Mouse (Mus musculus): ENCODE results near the gene Cfb.

Cfb gene

DNA sequence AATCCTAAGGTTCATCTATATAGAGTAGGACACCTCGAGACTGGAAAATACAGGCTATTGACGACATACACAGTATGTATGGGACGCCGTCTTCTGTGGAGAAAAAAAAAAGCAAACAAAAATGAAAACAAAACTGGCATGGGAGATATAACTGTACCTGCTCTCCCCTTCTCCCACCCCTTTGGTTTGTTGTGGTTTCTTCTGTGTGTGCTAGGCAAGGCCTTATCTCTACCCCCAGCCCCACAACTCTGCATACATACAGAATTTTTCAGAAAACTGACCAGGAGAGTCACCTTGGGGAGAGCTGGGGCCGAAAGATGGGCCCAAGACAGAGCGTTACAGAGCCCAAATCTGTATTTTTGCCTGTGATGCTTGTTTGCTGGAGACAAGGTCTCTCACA is 22.4 kb upstream of the Cfb start:
- DNase-seq (ENCODE audit: low spot score) = no peak

DNA sequence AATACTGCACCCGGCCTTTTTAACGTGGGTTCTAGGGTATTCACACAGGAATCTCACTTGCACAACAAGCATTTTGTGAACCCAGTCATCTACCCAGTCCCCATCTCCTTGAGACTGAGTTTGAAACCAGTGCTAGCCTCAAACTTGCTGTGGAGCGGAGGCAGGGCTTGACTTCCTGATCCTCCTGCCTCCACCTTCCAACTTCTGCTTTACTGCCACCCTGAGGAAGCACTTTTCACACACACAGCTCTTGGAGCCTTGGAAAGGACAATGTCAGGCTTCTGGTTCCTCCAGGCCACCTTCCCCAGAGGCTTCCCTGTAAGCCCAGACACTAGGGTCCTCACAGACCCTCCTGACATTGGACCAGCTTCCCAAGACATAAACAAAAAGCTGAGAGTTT is 21.0 kb upstream of the Cfb start:
- no peak for DNase-seq (ENCODE audit: low spot score)

GRCm38 (mm10) chr17:34881683-34882310 is 19.5 kb upstream of the Cfb start, which contains the start of gene Gm20547:
Gene Gm20547 (minus strand): TSS chr17:34882042.
- DNase-seq (ENCODE audit: low spot score) = no peak

DNA sequence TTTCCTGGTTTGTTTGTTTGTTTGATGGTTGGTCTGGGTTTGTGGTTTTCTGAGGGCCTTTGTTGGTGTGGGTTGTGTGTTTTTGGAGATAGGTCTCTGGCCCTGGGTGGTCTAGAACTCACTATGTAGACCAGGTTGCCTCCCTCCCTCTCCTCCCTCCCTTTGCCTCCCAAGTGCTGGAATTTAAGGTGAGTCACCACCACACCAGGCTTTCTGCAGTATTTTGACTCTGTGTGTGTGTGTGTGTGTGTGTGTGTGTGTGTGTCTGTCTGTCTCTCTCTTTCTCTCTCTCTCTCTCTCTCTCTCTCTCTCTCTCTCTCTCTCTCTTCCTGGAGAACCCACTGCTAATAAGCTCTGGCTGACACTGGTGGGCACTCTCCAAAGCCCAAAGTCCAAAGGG is 18.8 kb upstream of the Cfb start:
- DNase-seq (ENCODE audit: low spot score) = no peak

DNA sequence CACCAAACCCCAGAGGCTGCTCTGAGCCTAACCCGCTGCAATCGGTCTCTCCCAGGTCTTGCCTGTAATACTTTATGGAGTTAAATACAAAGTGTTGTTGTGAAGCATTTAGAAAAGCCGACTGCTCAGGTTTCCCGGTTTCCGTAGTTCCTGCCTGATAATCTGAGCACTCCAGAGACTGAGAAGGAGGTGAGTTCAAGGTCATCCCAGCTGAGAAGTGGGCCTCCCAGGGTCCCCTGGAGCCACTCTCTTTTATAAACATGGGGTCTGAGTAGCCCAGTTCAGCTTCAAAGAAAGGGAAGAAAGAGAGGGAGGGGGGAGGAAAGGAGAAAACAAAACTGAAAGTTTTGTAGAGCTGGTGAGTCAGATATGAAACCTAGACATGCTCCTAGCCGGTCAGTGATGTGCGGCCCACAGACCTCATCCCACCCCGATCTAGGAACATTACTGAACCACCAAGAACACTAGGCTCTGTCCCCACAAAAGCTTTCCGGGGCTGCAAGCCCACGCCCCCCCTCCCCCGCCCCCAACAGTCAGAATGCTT is 17.1 kb upstream of the Cfb start, which contains the start of gene Zbtb12:
Gene Zbtb12 (plus strand): TSS at position 148 of the 544 bp plus-strand sequence.
- DNase-seq (ENCODE audit: low spot score) = no peak

DNA sequence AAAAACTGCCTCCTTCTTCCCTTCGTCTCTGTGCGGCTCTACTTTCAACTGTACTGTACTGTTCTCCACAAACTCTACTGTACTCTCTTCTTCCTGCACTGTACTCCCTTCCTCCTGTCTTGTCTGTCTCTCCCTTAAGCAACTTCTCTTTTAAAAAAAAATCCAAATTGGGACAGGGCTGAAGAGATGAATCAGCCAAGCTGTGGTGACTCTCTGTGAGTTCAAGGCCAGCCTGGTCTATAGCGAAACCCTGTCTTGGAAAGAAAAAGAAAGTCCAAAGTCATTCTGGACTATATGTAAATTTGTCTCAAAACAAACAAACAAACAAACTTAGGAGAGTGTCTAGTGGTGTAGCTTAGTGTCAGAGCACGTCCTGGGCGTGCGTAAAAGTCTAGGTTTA is 12.0 kb upstream of the Cfb start:
- DNase-seq (ENCODE audit: low spot score) = no peak

- DNase-seq (ENCODE audit: low spot score) = no peak
Measured at GRCm38 (mm10) chr17:34865981-34866380, 3.7 kb upstream of the Cfb start.

GRCm38 (mm10) chr17:34861704-34862415 is 458 bp downstream of the Cfb start:
- DNase-seq (ENCODE audit: low spot score) = peak; percentile 17

- no peak for DNase-seq (ENCODE audit: low spot score)
Measured at GRCm38 (mm10) chr17:34860514-34860913, 1.8 kb downstream of the Cfb start.

DNA sequence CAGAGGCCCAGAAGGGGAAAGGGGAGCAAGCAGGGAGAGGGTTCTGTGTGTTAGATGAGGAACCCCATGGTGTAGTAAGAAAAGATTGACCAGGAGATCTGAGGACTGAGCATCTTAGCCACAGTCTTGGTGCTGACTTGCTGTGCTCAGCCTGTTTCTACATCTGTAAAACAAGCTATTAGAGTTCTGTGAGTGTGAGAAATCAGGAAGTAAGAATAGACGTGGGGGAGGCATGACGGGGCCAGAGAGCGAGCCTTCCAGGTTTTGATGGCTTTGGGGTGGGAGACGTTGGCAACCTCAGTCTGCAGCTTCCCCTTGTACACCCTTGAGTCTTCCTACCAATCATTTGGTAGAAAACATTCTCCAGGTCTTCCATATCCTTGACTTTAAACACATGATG is 3.6 kb downstream of the Cfb start:
- DNase-seq (ENCODE audit: low spot score) = no peak

GRCm38 (mm10) chr17:34855825-34856224 is 6.5 kb downstream of the Cfb start:
- DNase-seq (ENCODE audit: low spot score) = peak; percentile 52

DNA sequence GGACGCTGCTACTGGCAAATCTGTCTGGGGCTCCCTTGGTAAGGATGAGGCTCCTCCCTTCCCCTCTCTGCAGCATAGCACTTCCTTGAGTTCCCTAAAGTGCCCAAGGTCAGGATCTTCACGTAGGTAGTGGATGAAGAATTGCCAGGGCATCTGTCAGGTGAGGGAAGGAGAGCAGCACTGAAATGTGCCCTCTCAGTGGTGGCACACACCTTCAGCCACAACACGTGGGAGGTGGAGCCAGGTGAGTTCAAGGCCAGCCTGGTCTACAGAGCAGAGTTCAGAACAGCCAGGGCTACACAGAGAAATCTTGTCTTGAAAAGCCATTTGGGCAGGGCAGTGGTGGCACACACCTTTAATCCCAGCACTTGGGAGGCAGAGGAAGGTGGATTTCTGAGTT is 7.6 kb downstream of the Cfb start:
- DNase-seq (ENCODE audit: low spot score) = no peak

- no peak for DNase-seq (ENCODE audit: low spot score)
Measured at GRCm38 (mm10) chr17:34853511-34853910, 8.8 kb downstream of the Cfb start.

DNA sequence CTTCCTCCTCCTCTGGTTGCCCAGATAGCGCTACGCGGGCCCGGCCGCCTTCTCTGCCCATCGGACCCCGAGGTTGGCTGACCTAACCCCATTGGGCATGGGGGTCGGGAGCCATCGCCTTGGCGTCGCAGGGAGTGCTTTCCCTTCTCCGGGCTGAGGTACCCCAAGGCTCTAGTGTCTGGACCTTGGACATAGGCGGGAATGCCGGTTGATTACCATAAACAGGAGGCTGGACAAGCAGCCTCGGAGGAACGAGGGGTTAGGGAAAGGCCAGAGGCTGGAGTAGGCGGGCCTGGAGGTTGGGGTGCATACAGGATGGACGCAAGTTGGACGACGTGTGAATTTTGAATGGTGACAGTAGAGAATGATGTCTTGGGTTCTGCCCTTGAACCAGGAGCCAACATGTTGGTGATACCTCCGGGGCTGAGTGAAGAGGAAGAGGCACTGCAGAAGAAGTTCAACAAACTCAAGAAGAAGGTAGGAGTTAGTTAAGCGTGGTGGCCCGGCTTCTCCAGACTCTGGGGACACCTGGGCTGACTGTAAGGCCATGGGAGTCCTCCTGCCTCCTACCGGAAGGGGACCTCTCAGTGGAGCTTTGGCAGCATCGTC is 11.7 kb downstream of the Cfb start:
- DNase-seq (ENCODE audit: low spot score) = no peak

GRCm38 (mm10) chr17:34849722-34850516 is 12.4 kb downstream of the Cfb start, which contains the start of the genes Skiv2l and Nelfe:
Gene Skiv2l (minus strand): TSS chr17:34850210.
Gene Nelfe (plus strand): TSS chr17:34850391.
- DNase-seq (ENCODE audit: low spot score) = peak; percentile 97

- no peak for DNase-seq (ENCODE audit: low spot score)
Measured at GRCm38 (mm10) chr17:34847615-34848014, 14.7 kb downstream of the Cfb start.

DNA sequence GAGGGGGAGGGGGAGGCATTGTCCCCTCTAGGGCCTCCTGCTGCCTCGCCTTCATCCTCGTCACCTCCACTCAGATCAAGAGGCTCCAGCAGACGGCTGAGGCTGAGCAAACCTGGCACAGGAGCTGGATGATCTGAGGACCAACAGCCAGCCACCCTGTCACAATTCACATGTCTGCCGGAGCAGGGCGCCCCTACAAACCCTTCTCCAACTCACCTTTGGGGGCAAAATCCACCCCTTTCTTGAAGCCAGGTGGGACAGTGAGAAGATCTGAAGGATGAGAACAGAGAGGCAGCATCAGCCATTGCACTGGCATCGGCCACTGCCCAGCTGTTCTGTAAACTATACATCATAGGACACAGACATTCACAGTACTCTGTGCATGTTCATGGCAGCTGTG is 15.1 kb downstream of the Cfb start:
- DNase-seq (ENCODE audit: low spot score) = no peak

- no peak for DNase-seq (ENCODE audit: low spot score)
Measured at GRCm38 (mm10) chr17:34844884-34845283, 17.4 kb downstream of the Cfb start.

GRCm38 (mm10) chr17:34840736-34841307 is 21.5 kb downstream of the Cfb start:
- DNase-seq (ENCODE audit: low spot score) = no peak

DNA sequence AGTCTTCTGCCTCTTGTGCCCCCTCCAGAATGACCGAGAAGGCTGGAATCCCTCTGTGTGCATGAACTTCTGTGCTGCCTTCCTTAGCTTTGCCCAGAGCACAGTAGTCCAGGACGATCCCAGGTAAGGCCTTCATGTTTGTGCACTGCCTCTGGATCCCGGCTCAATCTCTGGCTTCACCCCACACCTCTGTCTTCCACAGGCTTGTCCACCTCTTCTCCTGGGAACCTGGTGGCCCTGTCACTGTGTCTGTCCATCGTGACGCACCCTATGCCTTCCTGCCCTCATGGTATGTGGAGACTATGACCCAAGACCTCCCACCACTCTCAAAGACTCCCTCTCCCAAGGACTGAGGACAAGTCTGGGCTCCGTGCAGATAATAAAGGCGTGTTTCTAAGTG is 23.5 kb downstream of the Cfb start:
- DNase-seq (ENCODE audit: low spot score) = no peak

- DNase-seq (ENCODE audit: low spot score) = no peak
Measured at GRCm38 (mm10) chr17:34837464-34838324, 24.6 kb downstream of the Cfb start.

Data from urinary bladder, postnatal 25 days (tissue).